Mouse (Mus musculus): Measurements from ENCODE around the gene Ndufa10. TPM values are rescaled to one million over a fixed set of nuclear protein-coding genes. Genes with fewer than 3 reads are reported as not detected.

Ndufa10 gene
- total and polyA plus RNA-seq, 3 experiments: 103 to 230 (median 139) TPM

- dilution Hi-C loops (cut with MboI; ENCODE audit: extremely low pct_ligation_motif_present, extremely low pct_unique_long_range_greater_than_20kb, low sequenced_read_pairs) (no loop called here), in situ Hi-C loops (cut with MboI; ENCODE audit: low pct_ligation_motif_present, low pct_unique_long_range_greater_than_20kb, low sequenced_read_pairs) (no loop called here)
- peak; percentile 9 for DNase-seq (ENCODE audit: extremely low read depth)
- H3K9me3 ChIP-seq (replicated peaks; ENCODE audit: low read length): no peaks in the 10 kb centered on the region
- peaks cover 76% of the 10 kb centered on the region for H3K27me3 ChIP-seq (replicated peaks)
- TF ChIP-seq CTCF (conservative IDR thresholded peaks at IDR 0.05 in 1 of 2, IDR thresholded peaks at IDR 0.05 in 1 of 2; ENCODE audit: low read depth in 2 of 2, low read length in 2 of 2) (peak; percentile 38 to 79; a peak in 3 of 4 replicates), RAD21 (IDR thresholded peaks at IDR 0.05; ENCODE audit: low read depth, low read length) (peak; percentile 75), SMC3 (IDR thresholded peaks at IDR 0.05; ENCODE audit: low read depth, low read length) (peak; percentile 72), ZNF384 (IDR thresholded peaks at IDR 0.05; ENCODE audit: low read depth, low read length) (peak; percentile 99), USF1 (IDR thresholded peaks at IDR 0.05; ENCODE audit: low read depth, low read length) (no peak)
- no peaks in the 10 kb centered on the region for H3K4me1 ChIP-seq (ENCODE audit: control insufficient read depth in 1 of 2, insufficient read depth in 2 of 2)
- H3K36me3 ChIP-seq (replicated peaks in 1 of 2; ENCODE audit: control insufficient read depth in 1 of 2, insufficient read depth in 1 of 2, low read length in 1 of 2): no peaks in the 10 kb centered on the region
- no peak overlapping the region for H3K4me2 ChIP-seq (ENCODE audit: insufficient read depth, low read depth, poor library complexity, severe bottlenecking)
- H3K27ac ChIP-seq (ENCODE audit: insufficient read depth, low read depth): no peak overlapping the region
- H3K79me2 ChIP-seq (replicated peaks; ENCODE audit: control insufficient read depth, extremely low read depth, insufficient read depth, poor library complexity, severe bottlenecking): no peaks in the 10 kb centered on the region
- no peak overlapping the region for H3K4me3 ChIP-seq (replicated peaks in 1 of 3; ENCODE audit: low read depth in 2 of 3, low read length in 2 of 3, poor library complexity in 1 of 3)
- H3K9ac ChIP-seq (ENCODE audit: insufficient read depth, low read depth): no peak overlapping the region
Observed at GRCm38 (mm10) chr1:92521376-92521775, 47.7 kb upstream of the Ndufa10 start.

GRCm38 (mm10) chr1:92519046-92519445 is 45.4 kb upstream of the Ndufa10 start:
- no peaks in the 10 kb centered on the region for H3K36me3 ChIP-seq (replicated peaks in 1 of 2; ENCODE audit: control insufficient read depth in 1 of 2, insufficient read depth in 1 of 2, low read length in 1 of 2)
- no peak overlapping the region for H3K27ac ChIP-seq (ENCODE audit: insufficient read depth, low read depth)
- dilution Hi-C loops (cut with MboI; ENCODE audit: extremely low pct_ligation_motif_present, extremely low pct_unique_long_range_greater_than_20kb, low sequenced_read_pairs): no loop called here
- no peak overlapping the region for H3K9ac ChIP-seq (ENCODE audit: insufficient read depth, low read depth)
- no peaks in the 10 kb centered on the region for H3K9me3 ChIP-seq (replicated peaks; ENCODE audit: low read length)
- H3K4me2 ChIP-seq (ENCODE audit: insufficient read depth, low read depth, poor library complexity, severe bottlenecking): no peak overlapping the region
- H3K4me1 ChIP-seq (ENCODE audit: control insufficient read depth in 1 of 2, insufficient read depth in 2 of 2): peaks cover 7 to 12% of the 10 kb centered on the region in 2 experiments
- peaks cover 64% of the 10 kb centered on the region for H3K27me3 ChIP-seq (replicated peaks)
- H3K4me3 ChIP-seq (replicated peaks in 1 of 3; ENCODE audit: low read depth in 2 of 3, low read length in 2 of 3, poor library complexity in 1 of 3): no peak overlapping the region
- DNase-seq (ENCODE audit: extremely low read depth): no peak
- H3K79me2 ChIP-seq (replicated peaks; ENCODE audit: control insufficient read depth, extremely low read depth, insufficient read depth, poor library complexity, severe bottlenecking): no peaks in the 10 kb centered on the region
- TF ChIP-seq HCFC1 (IDR thresholded peaks at IDR 0.05; ENCODE audit: low read depth, low read length) (no peak), E2F4 (IDR thresholded peaks at IDR 0.05; ENCODE audit: insufficient replicate concordance, low read depth, low read length) (no peak), PAX5 (IDR thresholded peaks at IDR 0.05; ENCODE audit: low read length) (no peak), ELF1 (IDR thresholded peaks at IDR 0.05; ENCODE audit: low read depth, low read length) (no peak), EP300 (IDR thresholded peaks at IDR 0.05; ENCODE audit: low read length) (no peak), SIN3A (IDR thresholded peaks at IDR 0.05; ENCODE audit: low read length) (no peak), NRF1 (IDR thresholded peaks at IDR 0.05; ENCODE audit: low read depth, low read length) (no peak)
- in situ Hi-C loops (cut with MboI; ENCODE audit: low pct_ligation_motif_present, low pct_unique_long_range_greater_than_20kb, low sequenced_read_pairs): loop anchor here (5.0 kb wide), 1 partner anchor 93 kb away; no protein-coding TSS in a partner anchor

GRCm38 (mm10) chr1:92518561-92518960 is 44.9 kb upstream of the Ndufa10 start, which contains the start of gene Olfr1414:
Olfr1414 (minus strand) TSS chr1:92518661.
- no peak within 1 kb of the TSS for H3K4me2 ChIP-seq (ENCODE audit: insufficient read depth, low read depth, poor library complexity, severe bottlenecking)
- no peak for DNase-seq (ENCODE audit: extremely low read depth)
- H3K27ac ChIP-seq (ENCODE audit: insufficient read depth, low read depth): no peak within 1 kb of the TSS
- no peaks in the 10 kb centered on the region for H3K36me3 ChIP-seq (replicated peaks in 1 of 2; ENCODE audit: control insufficient read depth in 1 of 2, insufficient read depth in 1 of 2, low read length in 1 of 2)
- H3K9me3 ChIP-seq (replicated peaks; ENCODE audit: low read length): no peaks in the 10 kb centered on the region
- H3K9ac ChIP-seq (ENCODE audit: insufficient read depth, low read depth): no peak within 1 kb of the TSS
- TF ChIP-seq CHD1 (IDR thresholded peaks at IDR 0.05; ENCODE audit: low read depth, low read length) (no peak), MAFK (IDR thresholded peaks at IDR 0.05; ENCODE audit: insufficient replicate concordance, low read length) (no peak), ZC3H11A (IDR thresholded peaks at IDR 0.05; ENCODE audit: low read depth, low read length) (no peak), SMC3 (IDR thresholded peaks at IDR 0.05; ENCODE audit: low read depth, low read length) (no peak), HCFC1 (IDR thresholded peaks at IDR 0.05; ENCODE audit: low read depth, low read length) (no peak), JUN (IDR thresholded peaks at IDR 0.05; ENCODE audit: insufficient read depth, low read depth, low read length) (no peak), KAT2A (IDR thresholded peaks at IDR 0.05; ENCODE audit: insufficient replicate concordance, low read length) (no peak), GABPA (IDR thresholded peaks at IDR 0.05; ENCODE audit: insufficient replicate concordance, low read depth, low read length) (no peak), USF1 (IDR thresholded peaks at IDR 0.05; ENCODE audit: low read depth, low read length) (no peak), CHD2 (IDR thresholded peaks at IDR 0.05; ENCODE audit: low read length) (no peak), UBTF (IDR thresholded peaks at IDR 0.05; ENCODE audit: low read depth, low read length) (no peak)
- H3K4me3 ChIP-seq (replicated peaks in 1 of 3; ENCODE audit: low read depth in 2 of 3, low read length in 2 of 3, poor library complexity in 1 of 3): no peak within 1 kb of the TSS
- in situ Hi-C loops (cut with MboI; ENCODE audit: low pct_ligation_motif_present, low pct_unique_long_range_greater_than_20kb, low sequenced_read_pairs): loop anchor here (5.0 kb wide), 1 partner anchor 94 kb away; no protein-coding TSS in a partner anchor
- H3K4me1 ChIP-seq (ENCODE audit: control insufficient read depth in 1 of 2, insufficient read depth in 2 of 2): peaks cover 10 to 15% of the 10 kb centered on the region in 2 experiments
- H3K79me2 ChIP-seq (replicated peaks; ENCODE audit: control insufficient read depth, extremely low read depth, insufficient read depth, poor library complexity, severe bottlenecking): no peaks in the 10 kb centered on the region
- dilution Hi-C loops (cut with MboI; ENCODE audit: extremely low pct_ligation_motif_present, extremely low pct_unique_long_range_greater_than_20kb, low sequenced_read_pairs): no loop called here
- peaks cover 59% of the 10 kb centered on the region for H3K27me3 ChIP-seq (replicated peaks)

Measured in CH12.LX (cell line).